Mouse (Mus musculus): ENCODE results near the gene Mefv. TPM values are rescaled to one million over a fixed set of nuclear protein-coding genes. Genes with fewer than 3 reads are reported as not detected.
"Not testable (repeated sequence)": the region's sequence is repeated elsewhere in the genome, so short reads cannot be mapped to it uniquely, and the experiment has no call there.

Mefv gene
- polyA plus RNA-seq, 1 experiment from 2014 or later = not detected

DNA sequence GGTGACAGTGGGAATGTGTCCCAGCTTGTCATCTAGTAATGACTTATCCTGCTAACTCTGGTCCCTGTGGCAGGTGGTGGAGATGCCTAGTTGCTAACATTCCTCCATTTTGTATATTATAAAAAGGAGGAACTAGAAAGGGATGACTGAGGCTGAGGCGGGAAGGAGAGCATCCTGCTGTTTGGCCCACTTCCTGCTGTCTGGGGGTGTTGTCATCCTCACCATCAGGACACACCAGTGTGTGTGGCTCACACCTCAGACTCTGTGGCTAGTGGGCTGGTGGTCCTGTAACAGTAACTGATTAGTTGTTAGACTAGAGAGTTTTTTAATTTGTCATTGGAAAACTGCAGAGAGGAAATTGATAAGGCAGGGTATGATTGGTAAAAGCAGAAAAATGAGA is 17.0 kb downstream of the Mefv start:
- 89% methylated on average over 1 of the region's 1 CpGs for WGBS
- no peaks in the 10 kb centered on the region for H3K9me3 ChIP-seq

DNA sequence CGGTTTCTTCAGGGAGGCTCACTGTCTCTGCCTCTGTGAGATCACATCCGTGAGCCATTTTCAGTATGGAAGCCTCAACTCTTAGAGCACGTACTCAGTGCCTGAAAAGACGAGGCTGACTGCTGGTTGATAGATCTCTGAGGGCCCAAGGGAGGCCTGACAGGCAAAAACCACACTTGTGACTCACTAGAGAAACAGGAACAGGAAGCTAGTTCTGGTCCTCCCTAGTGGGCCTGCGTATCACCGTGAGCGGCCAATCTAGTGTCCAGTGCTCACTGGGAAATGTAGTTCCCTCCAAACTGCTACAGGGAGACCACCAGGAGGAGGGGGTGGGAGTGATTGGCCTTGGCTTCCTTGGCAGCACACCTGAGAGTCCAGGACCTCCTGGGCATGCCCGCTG is 18.6 kb downstream of the Mefv start:
- no peak overlapping the region for H3K4me2 ChIP-seq (replicated peaks)
- ATAC-seq = no peak
- H3K27me3 ChIP-seq (replicated peaks) = no peaks in the 10 kb centered on the region
- H3K36me3 ChIP-seq = no peaks in the 10 kb centered on the region
- 83% methylated on average over 8 of the region's 8 CpGs for WGBS
- no peaks in the 10 kb centered on the region for H3K4me1 ChIP-seq (replicated peaks)
- no peak overlapping the region for H3K27ac ChIP-seq
- H3K9me3 ChIP-seq = no peaks in the 10 kb centered on the region
- H3K9ac ChIP-seq = no peak overlapping the region
- H3K4me3 ChIP-seq (replicated peaks) = no peak overlapping the region

More for the DNA sequence above, 17.0 kb downstream of the Mefv start:
- H3K27ac ChIP-seq = no peak overlapping the region
- H3K4me3 ChIP-seq (replicated peaks) = no peak overlapping the region
- no peak for ATAC-seq
- H3K4me1 ChIP-seq (replicated peaks) = no peaks in the 10 kb centered on the region
- H3K4me2 ChIP-seq (replicated peaks) = no peak overlapping the region
- no peak overlapping the region for H3K9ac ChIP-seq
- no peaks in the 10 kb centered on the region for H3K36me3 ChIP-seq
- H3K27me3 ChIP-seq (replicated peaks) = no peaks in the 10 kb centered on the region

DNA sequence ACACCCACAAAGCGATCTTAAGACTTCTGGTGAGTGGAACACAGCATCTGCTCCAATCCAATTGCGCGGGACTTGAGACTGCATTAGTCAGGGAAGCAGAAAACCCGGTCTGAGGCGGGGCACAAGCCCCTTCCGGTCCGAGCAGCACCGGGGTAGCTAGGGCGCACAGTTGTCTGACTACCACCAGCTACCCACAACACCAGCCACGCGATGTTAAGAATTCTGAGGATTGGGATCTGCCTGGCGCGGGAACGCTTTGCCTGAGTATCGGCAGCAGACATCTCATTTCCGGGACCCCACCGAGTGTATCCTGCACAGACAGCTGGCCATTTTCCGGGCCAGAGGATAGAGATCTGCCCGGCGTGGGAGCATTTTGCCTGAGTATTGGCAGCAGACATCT is 28.3 kb downstream of the Mefv start:
- H3K9me3 ChIP-seq; H3K36me3 ChIP-seq; H3K4me2 ChIP-seq (replicated peaks); H3K9ac ChIP-seq; ATAC-seq; H3K27ac ChIP-seq; H3K27me3 ChIP-seq (replicated peaks); H3K4me3 ChIP-seq (replicated peaks); H3K4me1 ChIP-seq (replicated peaks): not testable (repeated sequence)
- WGBS = 49% methylated on average over 20 of the region's 20 CpGs

Other genes with a start within 250 kb of the Mefv start
- gene Olfr161, start 127.1 kb downstream of the Mefv start, polyA plus RNA-seq (2015; fragmentation: Nextera tagmentation; extraction: Ambion mirVana) = not detected in 2 replicates
- gene Zfp263, start 26.0 kb upstream of the Mefv start, polyA plus RNA-seq (2015; fragmentation: Nextera tagmentation; extraction: Ambion mirVana) = 38.6 and 40.1 TPM in 2 replicates
- not detected in 2 replicates for gene Olfr15, start 112.8 kb upstream of the Mefv start, polyA plus RNA-seq (2015; fragmentation: Nextera tagmentation; extraction: Ambion mirVana)
- gene Zfp174, start 129.2 kb upstream of the Mefv start, polyA plus RNA-seq (2015; fragmentation: Nextera tagmentation; extraction: Ambion mirVana) = 1.0 TPM in 2 replicates
- gene Naa60, start 154.3 kb upstream of the Mefv start, polyA plus RNA-seq (2015; fragmentation: Nextera tagmentation; extraction: Ambion mirVana) = 38.4 and 42.6 TPM in 2 replicates
- 4.2 and 5.1 TPM in 2 replicates for gene Zfp597, start 166.5 kb upstream of the Mefv start, polyA plus RNA-seq (2015; fragmentation: Nextera tagmentation; extraction: Ambion mirVana)
- 1.2 and 1.6 TPM in 2 replicates for gene Gm20695, start 166.6 kb upstream of the Mefv start, polyA plus RNA-seq (2015; fragmentation: Nextera tagmentation; extraction: Ambion mirVana)
- gene 1700037C18Rik, start 190.6 kb upstream of the Mefv start, polyA plus RNA-seq (2015; fragmentation: Nextera tagmentation; extraction: Ambion mirVana) = 5.0 and 6.2 TPM in 2 replicates
- 18.1 and 21.5 TPM in 2 replicates for gene Cluap1, start 190.7 kb upstream of the Mefv start, polyA plus RNA-seq (2015; fragmentation: Nextera tagmentation; extraction: Ambion mirVana)